Mouse (Mus musculus) megakaryocyte progenitor cell, adult 5-6 weeks (primary cell): ENCODE results near the gene Rbl2. TPM values are rescaled to one million over a fixed set of nuclear protein-coding genes. Genes with fewer than 3 reads are reported as not detected.

Experiments used
- ATAC-seq: replicated peaks from 2 replicates; pipeline ENCODE4 v1.8.0; 2016; ENCODE audit warnings: mild to moderate bottlenecking, moderate TSS enrichment, inconsistent platforms; ENCODE audit not compliant: poor library complexity
- total RNA-seq, 2 experiments: library from RNA; stranded (forward) in 1 of 2; stranded (reverse) in 1 of 2; fragments of 157-497, 149-512 nt in 1 of 2; fragments of 200-1000 nt in 1 of 2; gene quantifications; 2 replicates each; pipeline versions ENCODE4 v1.2.3 to v1.2.4; 2015 to 2017

The Rbl2 gene
- total RNA-seq, 2 experiments from 2014 or later: 47.4 to 48.1 TPM

GRCm38 (mm10) chr8:91158617-91159016, 88.8 kb downstream of the Rbl2 start:
- peak; percentile 68 for ATAC-seq

- peak; percentile 62 for ATAC-seq
These were observed 90.3 kb downstream of the Rbl2 start for GRCm38 (mm10) chr8:91159959-91160800.

GRCm38 (mm10) chr8:91170152-91170551, 100.3 kb downstream of the Rbl2 start:
- ATAC-seq: no peak

- no peak for ATAC-seq
These were observed 101.1 kb downstream of the Rbl2 start for GRCm38 (mm10) chr8:91170914-91171313.

- ATAC-seq: no peak
These were observed 101.7 kb downstream of the Rbl2 start for GRCm38 (mm10) chr8:91171605-91172004.

Other genes starting within 250 kb of the Rbl2 start
- gene Chd9, start 241.7 kb upstream of the Rbl2 start, total RNA-seq (2015): 121 and 145 TPM in 2 replicates
- gene Chd9, start 241.7 kb upstream of the Rbl2 start, total RNA-seq (2017): 47.6 and 62.6 TPM in 2 replicates
- gene Aktip, start 129.9 kb downstream of the Rbl2 start, total RNA-seq (2015): 7.9 and 9.6 TPM in 2 replicates
- gene Aktip, start 129.9 kb downstream of the Rbl2 start, total RNA-seq (2017): 5.5 and 9.0 TPM in 2 replicates
- 10.1 and 13.6 TPM in 2 replicates for gene Rpgrip1l, start 243.2 kb downstream of the Rbl2 start, total RNA-seq (2015)
- gene Rpgrip1l, start 243.2 kb downstream of the Rbl2 start, total RNA-seq (2017): 11.6 and 14.6 TPM in 2 replicates
- gene Fto, start 243.5 kb downstream of the Rbl2 start, total RNA-seq (2015): 50.0 and 54.6 TPM in 2 replicates
- gene Fto, start 243.5 kb downstream of the Rbl2 start, total RNA-seq (2017): 26.4 and 34.7 TPM in 2 replicates